Mouse (Mus musculus): ENCODE measurements around the gene AI837181.
"Not testable (repeated sequence)": the region's sequence is repeated elsewhere in the genome, so short reads cannot be mapped to it uniquely, and the experiment has no call there.

AI837181 gene

DNA sequence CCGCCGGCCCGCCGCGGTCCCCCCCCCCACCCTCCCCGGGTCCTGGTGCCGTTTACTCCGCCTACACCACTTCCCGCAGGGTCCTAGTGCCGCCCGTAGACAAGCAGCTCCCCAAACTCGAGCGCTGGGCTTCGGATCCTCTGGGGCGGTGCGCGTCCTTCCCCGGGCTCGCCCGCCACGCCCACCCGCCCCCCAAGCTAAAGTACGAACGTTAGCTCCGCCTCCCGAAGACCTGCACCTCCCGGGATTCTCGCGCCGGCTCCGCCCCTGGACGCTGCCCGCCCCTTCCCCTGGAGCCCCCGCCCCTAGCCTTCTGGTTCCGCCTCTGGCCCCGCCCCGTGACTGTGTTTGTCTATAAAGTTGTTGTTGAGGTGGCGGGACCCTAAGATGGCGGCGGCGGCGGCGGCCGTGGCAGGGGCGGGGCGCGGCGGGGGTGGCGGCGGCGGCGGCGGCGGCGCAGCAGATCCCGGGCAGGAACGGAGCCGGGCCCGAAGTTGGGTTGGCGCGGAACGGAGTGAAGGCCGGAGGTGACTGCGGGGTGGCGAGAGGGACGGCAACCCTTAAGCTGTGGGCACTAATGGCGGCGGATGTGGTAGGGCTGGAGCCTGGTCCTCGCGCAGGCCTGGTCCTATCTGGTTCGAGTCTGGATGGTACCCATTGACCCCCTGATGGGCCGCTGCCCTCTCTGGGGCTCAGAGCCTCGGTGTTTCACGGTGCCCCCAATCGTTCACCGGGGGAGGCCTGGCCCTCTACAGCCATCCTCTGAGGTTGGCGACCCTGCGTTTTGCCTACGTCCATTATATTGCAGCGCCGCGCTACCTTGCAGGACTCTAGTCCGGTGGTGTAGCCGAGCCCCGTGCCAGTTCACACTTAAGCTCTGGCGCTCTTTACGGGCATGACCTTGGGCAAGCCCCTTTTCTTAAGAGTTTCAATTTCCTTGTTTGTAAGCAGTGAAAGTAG lies at the start of gene AI837181, which contains the start of gene Drap1:
Gene AI837181, plus strand, starts transcription at position 363 of the 960 bp plus-strand sequence.
Gene Drap1, minus strand, starts transcription at position 198 of the 960 bp plus-strand sequence.
- DNase-seq, result peak; percentile 91

DNA sequence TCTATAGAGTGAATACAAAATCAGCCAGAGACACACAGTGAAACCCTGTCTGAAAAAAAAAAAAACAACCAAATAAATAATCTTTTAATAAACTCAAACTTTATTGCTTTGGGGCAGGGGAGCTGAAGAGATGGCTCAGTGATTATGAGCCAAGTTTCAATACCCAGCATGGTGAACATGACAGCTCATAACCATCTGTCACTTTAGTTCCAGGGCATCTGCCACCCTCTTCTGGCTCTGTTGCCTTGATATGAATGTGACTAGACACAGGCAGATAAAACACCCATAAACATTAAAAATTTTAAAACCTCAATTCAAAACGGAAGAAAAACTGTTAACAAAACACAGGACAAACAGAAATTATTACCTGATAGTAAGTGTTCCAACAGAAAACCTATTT lies 47.5 kb upstream of the AI837181 start:
- DNase-seq, result no peak

- no peak for DNase-seq
Observed at GRCm38 (mm10) chr19:5383326-5383725, 41.6 kb upstream of the AI837181 start.

DNA sequence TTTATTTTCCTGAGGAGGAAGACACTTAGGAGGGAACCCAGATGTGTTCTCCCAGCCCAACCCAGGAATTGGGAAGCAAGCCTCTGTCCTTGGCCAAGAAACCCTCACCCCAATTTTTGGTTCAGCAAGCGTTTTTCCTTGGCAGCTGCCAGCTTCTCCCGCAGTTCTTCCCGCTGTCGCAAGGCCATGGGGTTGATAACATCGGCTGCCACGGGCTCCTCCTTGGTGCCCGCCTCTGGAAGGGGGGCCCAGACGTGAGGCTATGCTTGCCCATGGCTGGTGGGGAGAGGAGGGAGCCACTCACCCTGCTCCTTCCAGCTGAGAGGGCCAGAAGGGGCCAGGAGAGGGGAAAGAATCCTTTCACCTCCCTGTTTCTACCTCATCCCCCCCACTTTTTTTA lies 40.2 kb upstream of the AI837181 start:
- DNase-seq, result no peak

DNA sequence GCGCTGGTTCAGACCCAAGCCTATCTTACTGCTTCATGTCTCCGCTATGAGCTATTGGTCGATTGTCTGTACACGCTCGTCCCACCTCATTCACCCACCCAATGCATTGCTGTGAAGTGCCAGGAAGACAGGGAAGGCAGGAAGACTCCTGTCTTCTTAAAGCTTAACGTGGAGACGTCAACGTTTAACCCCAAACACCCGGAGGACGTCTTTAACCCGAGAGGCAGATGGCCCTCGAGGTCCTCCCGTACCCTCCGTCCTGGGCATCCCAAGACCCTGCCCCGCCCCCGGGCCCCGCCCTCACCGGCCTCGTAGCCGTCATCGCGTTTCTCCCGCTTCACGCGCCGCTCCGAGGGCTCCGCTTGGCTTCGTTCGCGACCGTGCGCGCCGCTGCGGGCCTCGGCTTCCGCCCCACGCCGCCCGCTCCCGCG lies 36.9 kb upstream of the AI837181 start:
- DNase-seq, result no peak

DNA sequence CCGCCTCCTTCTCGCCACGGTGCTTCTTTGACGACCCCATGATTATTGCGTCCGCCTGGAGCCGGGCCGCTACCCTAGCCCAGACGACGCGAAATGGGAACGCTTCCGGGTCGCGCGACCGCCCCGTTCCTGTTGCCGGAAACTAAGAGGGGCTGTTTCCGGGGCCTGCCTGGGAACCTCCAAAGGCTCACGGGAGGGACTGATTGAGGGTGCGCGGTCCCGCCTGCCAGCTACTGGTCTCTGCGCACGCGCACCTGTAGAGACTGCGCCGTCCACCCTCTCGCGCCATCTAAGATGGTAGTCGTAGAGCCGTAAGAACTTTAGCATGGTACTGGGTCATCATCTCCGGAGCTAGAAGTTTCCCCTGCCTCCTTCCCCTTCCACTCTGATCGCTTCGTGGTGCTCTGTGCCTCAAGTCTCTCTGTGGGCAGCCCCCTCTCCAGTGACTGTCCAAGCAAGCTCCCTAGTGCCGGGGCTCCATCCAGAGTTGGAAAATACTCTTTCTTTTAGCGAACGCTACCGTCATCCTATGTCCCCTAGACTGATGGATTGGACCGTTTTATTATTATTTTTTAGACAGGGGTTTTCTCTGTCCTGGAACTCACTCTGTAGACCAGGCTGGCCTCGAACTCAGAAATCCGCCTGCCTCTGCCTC lies 36.2 kb upstream of the AI837181 start, which contains the start of gene Sart1:
Gene Sart1, minus strand, starts transcription at position 116 of the 655 bp plus-strand sequence.
- peak; percentile 96 for DNase-seq

GRCm38 (mm10) chr19:5389647-5390046 lies 35.3 kb upstream of the AI837181 start:
- DNase-seq, result no peak

GRCm38 (mm10) chr19:5390416-5390815 lies 34.5 kb upstream of the AI837181 start:
- DNase-seq, result no peak

DNA sequence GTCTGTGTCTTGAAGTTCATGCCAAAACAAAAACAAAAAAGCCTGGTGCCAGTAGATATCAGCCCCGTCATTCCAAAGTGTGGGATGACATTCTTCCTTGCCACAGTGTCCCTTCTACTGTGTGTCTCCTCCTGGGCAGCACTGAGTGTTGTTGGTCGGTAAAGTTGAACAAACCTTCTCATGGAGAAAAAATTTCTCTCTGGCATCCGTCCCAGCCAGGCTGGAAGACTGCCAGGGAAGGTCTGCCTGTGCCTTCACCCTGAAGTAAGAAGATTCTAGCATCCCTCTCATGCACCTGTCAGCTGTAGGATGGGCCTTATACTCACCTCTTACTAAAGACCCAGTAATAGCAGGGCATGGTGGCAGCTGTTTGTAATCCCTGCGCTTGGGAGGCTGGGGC lies 32.1 kb upstream of the AI837181 start:
- no peak for DNase-seq

DNA sequence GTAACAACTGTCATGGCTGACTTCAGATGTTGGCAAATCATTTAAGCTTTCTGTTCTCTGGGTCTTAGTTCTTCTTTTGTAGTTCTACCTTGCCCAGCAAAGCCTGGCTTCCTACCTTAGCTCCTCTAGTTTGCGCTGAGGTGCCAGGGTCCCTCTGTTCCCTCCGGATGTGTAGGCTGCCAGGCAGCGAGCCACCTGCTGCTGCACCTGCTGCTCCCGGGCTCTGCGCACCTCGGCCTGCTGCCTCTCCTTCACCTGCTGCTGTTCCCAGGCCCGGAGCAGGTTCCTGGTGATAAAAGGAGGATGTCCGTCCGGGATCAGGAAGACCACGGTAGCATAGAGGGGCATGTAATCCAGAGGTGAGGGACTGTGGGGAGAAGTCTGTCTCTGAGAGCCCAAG lies 30.8 kb upstream of the AI837181 start:
- no peak for DNase-seq

DNA sequence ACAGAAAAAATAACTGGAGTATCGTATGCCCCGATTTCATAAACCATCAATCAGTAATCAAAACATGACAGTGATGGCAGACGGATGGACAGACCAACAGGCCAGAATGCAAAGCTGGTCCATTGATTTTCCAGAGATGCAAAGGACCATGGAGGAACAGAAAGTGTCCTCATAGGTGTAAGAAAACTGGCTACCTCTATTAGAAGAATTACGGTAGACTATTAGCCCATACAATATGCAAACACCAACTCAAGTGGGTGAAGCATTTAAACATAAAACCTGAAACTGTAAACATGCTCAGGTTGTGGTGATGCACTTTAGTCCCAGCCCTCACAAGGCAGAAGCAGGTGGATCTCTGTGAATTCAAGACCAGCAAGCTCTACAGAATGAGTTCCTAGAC lies 29.6 kb upstream of the AI837181 start:
- DNase-seq, result no peak

GRCm38 (mm10) chr19:5401073-5401472 lies 23.9 kb upstream of the AI837181 start:
- DNase-seq, result not testable (repeated sequence)

GRCm38 (mm10) chr19:5402293-5402692 lies 22.7 kb upstream of the AI837181 start, which contains the start of gene Tsga10ip:
TSS of gene Tsga10ip (minus strand) at chr19:5402526.
- no peak for DNase-seq

- DNase-seq, result no peak
Observed at GRCm38 (mm10) chr19:5405924-5406323, 19.0 kb upstream of the AI837181 start.

DNA sequence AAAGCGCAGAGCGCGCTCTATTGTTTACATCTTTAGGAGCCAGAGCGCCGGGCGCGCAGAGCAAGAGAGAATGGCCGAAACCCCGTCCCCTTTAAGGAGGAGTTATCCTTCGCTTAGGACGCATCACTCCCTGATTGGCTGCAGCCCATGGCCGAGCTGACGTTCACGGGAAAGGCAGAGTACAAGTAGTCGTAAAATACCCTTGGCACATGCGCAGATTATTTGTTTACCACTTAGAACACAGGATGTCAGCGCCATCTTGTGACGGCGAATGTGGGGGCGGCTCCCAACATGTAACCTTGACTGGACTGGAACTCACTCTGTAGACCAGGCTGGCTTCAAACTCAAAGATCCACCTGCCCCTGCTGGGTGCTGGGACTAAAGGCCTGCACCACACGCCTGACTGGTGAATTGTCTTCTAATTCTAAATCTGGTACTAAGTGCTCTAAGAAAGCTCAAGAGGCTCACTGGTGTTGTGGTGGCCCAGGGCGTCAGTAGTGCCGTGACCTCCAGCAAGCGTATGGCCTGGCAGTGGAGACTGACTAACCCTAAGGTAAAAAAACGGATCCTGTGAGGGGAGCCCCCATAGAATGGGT lies 18.3 kb upstream of the AI837181 start:
- DNase-seq, result not testable (repeated sequence)

GRCm38 (mm10) chr19:5407133-5407532 lies 17.8 kb upstream of the AI837181 start:
- peak; percentile 40 for DNase-seq

GRCm38 (mm10) chr19:5408057-5409001 lies 16.6 kb upstream of the AI837181 start:
- no peak for DNase-seq

GRCm38 (mm10) chr19:5409068-5409467 lies 15.9 kb upstream of the AI837181 start:
- DNase-seq, result no peak

DNA sequence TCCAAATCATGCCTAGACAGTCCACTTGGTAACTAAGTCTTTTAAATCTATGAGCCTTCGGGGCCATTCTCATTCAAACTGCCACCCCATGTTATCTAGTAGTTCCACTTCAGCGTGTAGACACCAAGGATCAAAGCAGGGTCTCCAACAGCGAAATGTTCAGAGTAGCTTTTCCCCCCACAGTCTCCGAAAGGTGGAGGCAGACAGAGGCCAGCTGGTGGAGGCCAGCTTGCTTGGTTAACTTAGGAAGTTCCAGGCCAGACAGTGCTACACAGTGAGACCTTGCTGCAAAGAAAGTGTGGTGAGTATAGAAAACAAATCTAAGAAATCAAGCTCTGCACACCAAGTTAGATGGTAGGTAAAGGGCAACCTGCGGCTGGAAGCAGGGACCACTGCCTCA lies 14.3 kb upstream of the AI837181 start:
- no peak for DNase-seq

DNA sequence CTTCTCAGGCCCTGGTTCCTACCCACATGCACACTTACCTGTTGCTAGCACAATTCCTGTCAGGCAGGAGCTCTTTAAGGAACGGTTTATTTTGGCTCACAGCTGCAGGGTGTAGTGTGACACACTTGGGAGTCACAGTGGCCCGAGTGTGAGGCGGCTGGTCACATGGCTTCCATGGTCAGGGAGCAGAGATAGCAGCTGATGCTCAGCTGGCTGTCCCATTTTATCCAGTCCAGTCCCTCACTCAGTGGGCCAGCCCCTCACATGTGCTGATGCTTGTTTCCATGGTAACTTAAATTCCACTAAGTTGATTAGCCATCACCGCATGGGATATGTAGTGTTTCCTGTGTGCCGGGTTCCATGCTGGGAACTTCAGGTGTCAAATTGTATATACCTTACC lies 13.0 kb upstream of the AI837181 start:
- DNase-seq, result no peak

DNA sequence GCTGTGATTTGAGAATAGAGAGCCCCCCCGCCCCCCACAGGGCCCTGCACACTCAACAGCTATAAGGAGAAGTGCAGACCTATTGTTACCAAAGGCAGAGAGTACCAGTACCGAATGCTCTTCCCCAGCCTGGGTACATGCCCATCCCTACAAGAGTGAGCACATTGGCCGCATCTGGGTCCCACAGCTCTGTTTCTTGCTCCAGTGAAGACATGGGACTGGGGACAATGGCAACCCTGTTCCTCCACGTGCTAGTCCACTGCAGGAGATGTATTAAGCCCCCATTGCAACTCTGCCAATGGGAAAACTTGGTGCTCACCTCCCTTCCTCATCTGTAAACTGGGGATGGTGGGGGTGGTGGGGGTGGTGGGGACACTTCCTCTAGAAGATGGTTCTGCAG lies 11.1 kb upstream of the AI837181 start:
- no peak for DNase-seq

DNA sequence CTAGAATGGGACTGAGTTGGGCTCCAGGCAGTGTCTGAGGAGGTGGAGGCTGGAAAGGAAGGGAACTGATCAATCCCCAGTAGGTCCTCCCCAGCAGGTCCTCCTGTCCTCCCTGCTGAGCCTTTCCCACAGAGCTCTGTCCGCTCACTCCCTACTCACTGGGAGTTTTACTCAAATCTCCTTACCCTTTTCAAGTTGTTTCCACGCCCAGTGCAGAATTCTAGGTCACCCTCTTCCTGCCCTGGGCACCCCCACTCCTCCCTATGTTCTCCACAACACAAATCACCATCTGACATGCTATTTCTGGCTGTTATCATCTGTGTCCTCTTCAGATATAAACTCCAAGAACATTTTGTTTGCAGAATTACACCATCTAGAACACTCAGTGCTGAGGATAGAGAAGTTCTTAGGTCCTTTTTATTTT lies 10.4 kb upstream of the AI837181 start:
- no peak for DNase-seq
